Mouse (Mus musculus) adrenal gland, postnatal 36 days (tissue): ENCODE data around the gene A730061H03Rik. TPM values are rescaled to one million over a fixed set of nuclear protein-coding genes. Genes with fewer than 3 reads are reported as not detected.

Experiments used
- DNase-seq, 2 experiments: peaks; one replicate each; pipeline ENCODE4 v3.0.0; 2021; ENCODE audit warnings: mixed read lengths in 1 of 2
- total RNA-seq, 2 experiments: library from RNA; stranded (reverse); gene quantifications; 2 replicates each; pipeline ENCODE4 v1.2.3; 2021

Gene A730061H03Rik
- total RNA-seq, 2 experiments from 2014 or later: 1.0 TPM; not detected in 1

DNA sequence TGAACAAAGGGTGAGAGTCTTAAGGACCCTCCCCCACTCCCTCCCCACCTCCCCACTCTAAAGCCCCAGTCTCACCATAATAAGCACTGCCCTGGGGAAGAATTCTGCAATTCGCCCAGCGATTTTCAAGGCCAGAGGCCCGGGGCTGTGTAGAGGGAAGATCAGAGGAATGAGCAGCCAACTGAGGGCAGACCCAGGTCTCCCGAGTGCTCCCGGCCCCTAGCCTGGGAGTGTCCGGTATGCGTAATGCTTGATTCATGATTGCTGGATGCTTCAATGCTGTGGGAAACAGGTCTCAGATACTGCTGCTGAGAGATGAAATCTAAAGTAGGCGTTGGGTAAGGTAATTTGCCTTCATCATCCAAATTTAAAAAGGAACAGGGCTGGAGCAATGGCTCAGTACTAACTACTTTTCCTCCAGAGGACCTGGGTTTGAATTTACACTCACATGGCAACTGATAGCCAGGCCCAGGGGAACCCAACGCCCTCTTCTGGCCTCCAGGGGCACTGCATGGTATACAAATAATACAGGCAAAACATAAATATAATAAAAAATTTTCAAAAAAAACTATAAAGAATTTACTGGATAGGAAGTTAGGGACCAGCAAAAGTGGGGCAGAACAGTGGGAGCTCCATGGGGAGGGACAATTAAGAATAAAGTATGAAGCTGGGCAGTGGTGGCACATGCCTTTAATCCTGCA is 21.9 kb upstream of the A730061H03Rik start:
- peak; percentile 31 to 47 for DNase-seq

DNA sequence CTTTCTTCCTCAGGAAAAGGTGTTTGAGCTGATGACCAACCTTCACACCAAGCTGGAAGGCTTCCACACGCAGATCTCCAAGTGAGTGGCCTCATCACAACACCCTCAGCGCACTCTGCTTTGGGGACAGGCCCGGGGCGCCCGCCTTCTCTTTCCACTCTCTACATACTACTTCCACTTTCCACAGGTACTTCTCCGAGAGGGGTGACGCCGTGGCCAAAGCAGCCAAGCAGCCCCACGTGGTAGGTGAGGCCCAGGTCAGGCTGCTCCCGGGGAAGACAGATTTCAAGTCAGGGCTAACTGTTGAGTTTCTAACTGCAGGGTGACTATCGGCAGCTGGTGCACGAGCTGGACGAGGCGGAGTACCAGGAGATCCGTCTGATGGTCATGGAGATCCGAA is 20.5 kb upstream of the A730061H03Rik start:
- DNase-seq: no peak

- no peak for DNase-seq
Measured at GRCm38 (mm10) chr14:55579511-55580496, 19.6 kb upstream of the A730061H03Rik start.

DNA sequence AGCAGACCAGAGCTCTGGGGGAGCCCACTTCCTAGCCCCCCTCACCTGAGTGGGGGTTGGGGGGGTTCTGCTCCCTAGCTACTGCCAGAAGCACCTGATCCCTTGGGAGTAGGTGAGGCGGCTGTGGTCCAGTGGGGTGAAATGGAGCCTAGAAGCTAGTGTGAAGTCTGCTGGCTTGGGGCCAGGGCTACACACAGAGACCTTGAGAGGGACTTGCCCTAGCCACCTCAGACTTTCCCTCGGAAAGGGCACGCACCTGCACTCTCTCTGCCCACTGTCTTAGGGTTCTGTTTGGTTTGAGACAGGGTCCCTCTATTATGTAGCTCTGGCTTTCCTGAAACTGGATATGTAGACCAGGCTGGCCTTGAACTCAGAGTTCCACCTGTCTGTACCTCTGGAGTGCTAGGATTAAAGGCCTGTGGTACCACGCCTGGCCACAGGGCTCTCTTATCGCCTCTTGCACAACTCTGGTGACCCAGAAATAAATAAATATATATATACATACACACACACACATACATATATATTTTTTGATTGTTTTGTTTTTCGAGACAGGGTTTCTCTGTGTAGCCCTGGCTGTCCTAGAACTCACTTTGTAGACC is 18.6 kb upstream of the A730061H03Rik start:
- DNase-seq: peak; percentile 85

- peak; percentile 88 to 92 for DNase-seq
Measured at GRCm38 (mm10) chr14:55577871-55578667, 17.9 kb upstream of the A730061H03Rik start, which contains the start of gene Psme1. Psme1 (plus strand) TSS chr14:55578123.

- peak in 1 of 2 experiments; percentile 30 for DNase-seq
Measured at GRCm38 (mm10) chr14:55576376-55576775, 16.2 kb upstream of the A730061H03Rik start.

- DNase-seq: no peak
Measured at GRCm38 (mm10) chr14:55575711-55576110, 15.5 kb upstream of the A730061H03Rik start.

GRCm38 (mm10) chr14:55575302-55575701 is 15.1 kb upstream of the A730061H03Rik start, which contains the start of gene Fitm1:
Fitm1 (plus strand) TSS chr14:55575617.
- DNase-seq: peak in 1 of 2 experiments; percentile 42

- DNase-seq: no peak
Measured at GRCm38 (mm10) chr14:55571760-55572159, 11.6 kb upstream of the A730061H03Rik start.

DNA sequence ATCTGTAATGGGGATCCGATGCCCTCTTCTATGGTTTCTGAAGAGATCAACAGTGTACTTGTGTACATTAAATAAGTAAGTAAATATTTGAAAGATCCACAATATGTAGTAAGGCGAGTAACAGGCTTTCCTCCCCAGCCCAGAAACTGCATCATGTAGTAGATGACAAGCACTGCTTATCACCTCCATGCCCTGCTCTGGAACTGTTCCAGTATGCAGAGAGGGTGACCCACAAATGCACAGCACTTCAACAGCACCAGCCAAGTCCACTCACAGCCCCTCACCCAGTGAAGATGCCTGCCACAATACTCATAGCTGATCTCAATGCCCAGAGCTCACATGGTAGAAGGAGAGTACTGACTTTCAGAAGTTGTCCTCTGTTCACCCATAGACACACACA is 10.4 kb upstream of the A730061H03Rik start:
- DNase-seq: no peak

GRCm38 (mm10) chr14:55567496-55567895 is 7.3 kb upstream of the A730061H03Rik start:
- DNase-seq: no peak

- no peak for DNase-seq
Measured at GRCm38 (mm10) chr14:55565748-55566147, 5.5 kb upstream of the A730061H03Rik start.

GRCm38 (mm10) chr14:55563249-55563648 is 3.0 kb upstream of the A730061H03Rik start:
- DNase-seq: no peak

DNA sequence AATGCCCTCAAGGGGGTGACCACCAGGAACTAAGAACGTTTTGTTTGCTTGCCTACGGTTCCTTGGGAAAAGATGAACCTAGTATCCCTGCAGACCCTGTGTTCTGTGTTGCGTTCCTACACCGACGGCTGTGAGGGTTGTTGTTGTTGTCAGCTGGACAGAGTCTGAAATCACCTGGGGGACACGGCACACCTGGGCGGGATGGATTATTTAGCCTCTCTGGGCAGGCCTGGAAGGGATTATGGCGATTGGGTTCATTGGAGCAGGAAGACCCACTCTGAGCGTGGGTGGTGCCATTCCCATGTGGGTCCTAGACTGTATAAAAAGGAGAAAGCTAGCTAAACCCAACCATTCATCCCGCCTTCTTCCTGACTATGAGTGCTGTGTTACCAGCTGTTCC is 1.7 kb upstream of the A730061H03Rik start:
- no peak for DNase-seq

DNA sequence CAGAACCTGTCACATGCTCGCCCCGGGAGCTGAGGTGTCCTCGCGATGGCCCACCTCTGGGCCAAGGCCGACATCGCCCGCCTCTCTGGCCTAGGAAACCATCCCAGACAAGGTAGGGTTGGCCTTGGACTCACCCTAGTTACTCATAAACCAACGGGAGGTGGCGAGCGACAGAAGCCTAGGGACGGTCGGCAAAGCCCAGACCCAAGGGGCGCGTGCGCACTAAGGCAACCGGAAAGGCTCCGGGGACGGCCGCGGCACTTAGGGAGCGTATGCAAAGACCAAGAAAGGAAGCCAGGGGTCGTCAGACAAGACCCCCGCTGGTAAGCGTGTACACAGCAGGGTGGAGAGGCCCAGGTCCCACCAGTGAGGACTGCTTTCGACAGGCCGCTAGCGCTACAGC is 406 bp downstream of the A730061H03Rik start, which contains the start of gene Dcaf11:
TSS of gene Dcaf11 (plus strand) at position 208 of the 403 bp plus-strand sequence.
- peak; percentile 94 for DNase-seq

- DNase-seq: no peak
Measured at GRCm38 (mm10) chr14:55558740-55559448, 1.3 kb downstream of the A730061H03Rik start.

DNA sequence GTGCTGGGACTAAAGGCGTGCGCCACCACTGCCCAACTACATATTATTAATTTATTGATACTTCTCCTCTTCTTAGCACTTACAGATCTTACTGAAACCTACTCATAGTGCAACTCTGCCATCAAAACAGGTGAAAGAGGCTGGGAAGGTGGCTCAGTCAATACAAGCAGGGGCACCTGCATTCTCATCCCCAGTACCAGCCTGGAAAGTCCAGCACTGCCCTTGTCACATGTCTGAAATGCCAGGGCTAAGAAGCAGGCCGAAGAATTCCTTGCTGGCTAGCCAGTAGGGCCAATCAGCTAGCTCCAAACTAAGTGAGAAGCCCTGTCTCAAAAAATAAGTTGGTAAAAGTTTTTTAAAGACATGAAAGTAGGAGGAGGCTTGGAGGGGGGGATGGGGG is 2.6 kb downstream of the A730061H03Rik start:
- DNase-seq: no peak

GRCm38 (mm10) chr14:55557003-55557402 is 3.2 kb downstream of the A730061H03Rik start:
- peak; percentile 80 to 88 for DNase-seq

DNA sequence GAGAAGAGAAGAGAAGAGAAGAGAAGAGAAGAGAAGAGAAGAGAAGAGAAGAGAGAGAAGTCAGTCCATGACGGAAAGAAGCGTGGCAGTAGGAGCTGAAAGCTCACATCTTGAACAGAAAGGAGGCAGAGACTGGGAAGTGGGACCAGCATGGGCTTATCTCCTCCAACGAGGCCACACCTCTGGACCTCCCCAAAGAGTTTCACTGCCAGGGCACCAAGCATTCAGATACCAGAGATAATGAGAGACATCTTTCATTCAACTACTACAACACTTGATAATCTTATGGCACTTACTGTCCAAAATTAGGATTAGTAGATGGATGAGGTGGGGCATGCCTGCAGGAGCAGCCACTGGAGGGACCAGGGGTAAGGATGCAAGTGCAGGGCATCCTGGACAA is 4.4 kb downstream of the A730061H03Rik start:
- no peak for DNase-seq

DNA sequence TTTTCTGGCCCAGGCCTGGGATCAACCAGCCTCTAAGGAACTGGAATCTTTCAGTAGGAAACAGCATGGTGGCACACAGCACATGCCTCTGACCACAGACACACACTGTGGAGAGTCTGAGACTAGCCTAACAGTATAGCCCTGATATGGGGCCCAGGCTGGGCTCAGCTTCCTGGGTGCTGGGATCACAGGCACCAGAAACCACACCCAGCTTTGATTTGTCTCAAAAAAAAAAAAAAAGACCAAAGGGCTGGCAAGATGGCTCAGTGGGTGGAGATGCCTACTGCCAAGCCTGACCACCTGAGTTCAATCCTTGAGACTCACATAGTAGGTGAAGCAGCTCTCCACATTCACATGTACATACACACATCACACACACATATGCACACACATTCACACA is 5.6 kb downstream of the A730061H03Rik start:
- no peak for DNase-seq

GRCm38 (mm10) chr14:55551794-55552193 is 8.4 kb downstream of the A730061H03Rik start:
- DNase-seq: no peak
